Mouse (Mus musculus) kidney, postnatal 4 days (tissue): ENCODE measurements around the gene Sertad1.
"Not testable (repeated sequence)": the region's sequence is repeated elsewhere in the genome, so short reads cannot be mapped to it uniquely, and the experiment has no call there.

ENCODE experiments used
- DNase-seq, 2 experiments: peaks; one replicate each; pipeline ENCODE4 v3.0.0; 2021; ENCODE audit warnings: mixed read lengths in 2 of 2

Gene Sertad1

GRCm38 (mm10) chr7:27473835-27474489 is 12.7 kb upstream of the Sertad1 start:
- peak in 1 of 2 experiments; percentile 22 for DNase-seq

GRCm38 (mm10) chr7:27474490-27474954 is 12.2 kb upstream of the Sertad1 start:
- peak; percentile 99 to 100 for DNase-seq

GRCm38 (mm10) chr7:27475596-27475995 is 11.1 kb upstream of the Sertad1 start:
- no peak for DNase-seq

GRCm38 (mm10) chr7:27476098-27476635 is 10.5 kb upstream of the Sertad1 start:
- peak in 1 of 2 experiments; percentile 39 for DNase-seq

- DNase-seq = no peak
Observed at GRCm38 (mm10) chr7:27478561-27478960, 8.1 kb upstream of the Sertad1 start.

GRCm38 (mm10) chr7:27479750-27480149 is 7.0 kb upstream of the Sertad1 start:
- peak in 1 of 2 experiments; percentile 31 for DNase-seq

- peak in 1 of 2 experiments; percentile 7 for DNase-seq
Observed at GRCm38 (mm10) chr7:27480506-27480905, 6.2 kb upstream of the Sertad1 start.

- DNase-seq = peak in 1 of 2 experiments; percentile 22
Observed at GRCm38 (mm10) chr7:27480927-27481626, 5.6 kb upstream of the Sertad1 start.

- peak; percentile 90 to 94 for DNase-seq
Observed at GRCm38 (mm10) chr7:27481627-27481969, 5.1 kb upstream of the Sertad1 start.

- DNase-seq = no peak
Observed at GRCm38 (mm10) chr7:27483860-27484259, 2.9 kb upstream of the Sertad1 start.

GRCm38 (mm10) chr7:27486102-27486769 is 474 bp upstream of the Sertad1 start:
- peak; percentile 28 to 61 for DNase-seq

- peak; percentile 82 to 89 for DNase-seq
Observed at GRCm38 (mm10) chr7:27487740-27488268, 1.1 kb downstream of the Sertad1 start.

GRCm38 (mm10) chr7:27489270-27489869 is 2.7 kb downstream of the Sertad1 start:
- DNase-seq = peak in 1 of 2 experiments; percentile 21

GRCm38 (mm10) chr7:27490227-27490542 is 3.5 kb downstream of the Sertad1 start:
- no peak for DNase-seq

GRCm38 (mm10) chr7:27490543-27491329 is 4.0 kb downstream of the Sertad1 start:
- peak; percentile 92 to 97 for DNase-seq

GRCm38 (mm10) chr7:27491856-27492255 is 5.1 kb downstream of the Sertad1 start:
- peak; percentile 42 to 63 for DNase-seq

GRCm38 (mm10) chr7:27493022-27493421 is 6.3 kb downstream of the Sertad1 start:
- DNase-seq = no peak

GRCm38 (mm10) chr7:27493450-27493849 is 6.7 kb downstream of the Sertad1 start:
- no peak for DNase-seq

GRCm38 (mm10) chr7:27494659-27495367 is 8.1 kb downstream of the Sertad1 start:
- DNase-seq = not testable (repeated sequence)

GRCm38 (mm10) chr7:27499036-27499435 is 12.3 kb downstream of the Sertad1 start, which contains the start of gene Prx:
Gene Prx, plus strand, starts transcription at chr7:27499324.
- DNase-seq = no peak

- peak in 1 of 2 experiments; percentile 46 for DNase-seq
Observed at GRCm38 (mm10) chr7:27501620-27502019, 14.9 kb downstream of the Sertad1 start.
